Mouse (Mus musculus): ENCODE results near the gene Ankfy1. TPM values are rescaled to one million over a fixed set of nuclear protein-coding genes. Genes with fewer than 3 reads are reported as not detected.

Gene Ankfy1
- 21.9 and 28.2 TPM in 2 replicates for polyA plus RNA-seq (2016; fragmentation: Nextera tagmentation; extraction: Ambion mirVana)

GRCm38 (mm10) chr11:72689551-72690510 lies at the start of gene Ankfy1:
Gene Ankfy1 (plus strand): TSS chr11:72690006.
- Histone ChIP-seq H3K27ac (peak within 1 kb of the TSS; percentile 93), H3K27me3 (ENCODE audit: insufficient read depth, poor library complexity, severe bottlenecking) (no peaks in the 10 kb centered on the region), H3K4me3 (peak within 1 kb of the TSS; percentile 83), H3K4me1 (peaks cover 19% of the 10 kb centered on the region), H3K9me3 (no peaks in the 10 kb centered on the region), H3K36me3 (no peaks in the 10 kb centered on the region)
- WGBS, result under 1% methylated on average over 56 of the region's 56 CpGs
- peak; percentile 98 for DNase-seq (ENCODE audit: low spot score)

DNA sequence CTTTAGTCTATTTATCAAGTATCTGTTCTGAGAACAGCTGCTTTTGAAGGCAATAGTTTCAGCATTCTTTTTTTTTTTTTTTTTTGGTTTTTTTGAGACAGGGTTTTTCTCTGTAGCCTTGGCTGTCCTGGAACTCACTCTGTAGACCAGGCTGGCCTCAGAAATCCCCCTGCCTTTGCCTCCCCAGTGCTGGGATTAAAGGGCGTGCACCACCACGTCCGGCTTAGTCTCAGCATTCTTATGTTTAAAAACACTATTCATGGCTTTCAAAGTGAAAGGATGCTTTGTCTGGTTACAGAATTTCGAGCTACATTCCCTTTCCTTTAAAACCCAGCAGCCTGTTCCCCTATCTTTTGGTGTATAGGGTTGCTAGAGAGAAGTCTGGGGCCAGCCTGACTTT lies 47.1 kb upstream of the Ankfy1 start:
- Histone ChIP-seq H3K9me3 (no peaks in the 10 kb centered on the region), H3K27ac (no peak overlapping the region), H3K4me3 (no peak overlapping the region), H3K27me3 (ENCODE audit: insufficient read depth, poor library complexity, severe bottlenecking) (no peaks in the 10 kb centered on the region), H3K36me3 (peaks cover 4% of the 10 kb centered on the region), H3K4me1 (no peaks in the 10 kb centered on the region)
- 60% methylated on average over 4 of the region's 4 CpGs for WGBS
- no peak for DNase-seq (ENCODE audit: low spot score)

- no peak overlapping the region for H3K27ac ChIP-seq
- peaks cover 4% of the 10 kb centered on the region for H3K36me3 ChIP-seq
- no peaks in the 10 kb centered on the region for H3K4me1 ChIP-seq
- no peak overlapping the region for H3K4me3 ChIP-seq
- no peaks in the 10 kb centered on the region for H3K27me3 ChIP-seq (ENCODE audit: insufficient read depth, poor library complexity, severe bottlenecking)
- no peaks in the 10 kb centered on the region for H3K9me3 ChIP-seq
- WGBS, result 85% methylated on average over 5 of the region's 5 CpGs
- DNase-seq (ENCODE audit: low spot score), result no peak
Observed at GRCm38 (mm10) chr11:72645386-72645785, 44.4 kb upstream of the Ankfy1 start.

GRCm38 (mm10) chr11:72650347-72650746 lies 39.5 kb upstream of the Ankfy1 start:
- Histone ChIP-seq H3K9me3 (no peaks in the 10 kb centered on the region), H3K4me3 (no peak overlapping the region), H3K36me3 (no peaks in the 10 kb centered on the region), H3K4me1 (no peaks in the 10 kb centered on the region), H3K27me3 (ENCODE audit: insufficient read depth, poor library complexity, severe bottlenecking) (no peaks in the 10 kb centered on the region), H3K27ac (no peak overlapping the region)
- WGBS, result 78% methylated on average over 2 of the region's 2 CpGs
- no peak for DNase-seq (ENCODE audit: low spot score)

DNA sequence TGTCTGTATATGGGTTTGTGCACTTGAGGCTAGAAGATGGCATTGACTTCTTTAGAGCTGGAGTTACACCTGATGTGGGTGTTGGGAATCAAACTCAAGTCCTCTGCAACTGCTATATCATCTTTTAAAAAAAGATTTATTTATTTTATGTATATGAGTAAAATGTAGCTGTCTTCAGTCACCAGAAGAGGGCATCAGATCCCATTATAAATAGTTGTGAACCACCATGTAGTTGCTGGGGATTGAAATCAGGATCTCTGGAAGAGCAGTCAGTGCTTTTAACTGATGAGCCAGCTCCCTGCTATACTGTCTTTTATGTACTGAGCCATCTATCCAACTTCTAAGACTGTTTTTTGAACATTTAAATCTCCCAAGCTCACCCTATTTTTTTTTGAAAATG lies 29.9 kb upstream of the Ankfy1 start:
- no peak for DNase-seq (ENCODE audit: low spot score)
- no peak overlapping the region for H3K4me3 ChIP-seq
- no peak overlapping the region for H3K27ac ChIP-seq
- peaks cover 6% of the 10 kb centered on the region; the same call in 1 of the 2 replicates for H3K36me3 ChIP-seq
- H3K4me1 ChIP-seq, result no peaks in the 10 kb centered on the region
- no peaks in the 10 kb centered on the region for H3K27me3 ChIP-seq (ENCODE audit: insufficient read depth, poor library complexity, severe bottlenecking)
- H3K9me3 ChIP-seq, result peaks cover 3% of the 10 kb centered on the region; the same call in 1 of the 2 replicates

GRCm38 (mm10) chr11:72660359-72660758 lies 29.4 kb upstream of the Ankfy1 start:
- 96% methylated on average over 1 of the region's 1 CpGs for WGBS
- Histone ChIP-seq H3K27ac (no peak overlapping the region), H3K27me3 (ENCODE audit: insufficient read depth, poor library complexity, severe bottlenecking) (no peaks in the 10 kb centered on the region), H3K9me3 (peaks cover 3% of the 10 kb centered on the region; the same call in 1 of the 2 replicates), H3K36me3 (peaks cover 6% of the 10 kb centered on the region; the same call in 1 of the 2 replicates), H3K4me1 (no peaks in the 10 kb centered on the region), H3K4me3 (no peak overlapping the region)
- DNase-seq (ENCODE audit: low spot score), result no peak

- Histone ChIP-seq H3K27ac (no peak overlapping the region), H3K9me3 (no peaks in the 10 kb centered on the region), H3K4me3 (no peak overlapping the region), H3K27me3 (ENCODE audit: insufficient read depth, poor library complexity, severe bottlenecking) (no peaks in the 10 kb centered on the region), H3K4me1 (no peaks in the 10 kb centered on the region), H3K36me3 (peaks cover 15% of the 10 kb centered on the region)
- 88% methylated on average over 4 of the region's 4 CpGs for WGBS
- no peak for DNase-seq (ENCODE audit: low spot score)
Observed at GRCm38 (mm10) chr11:72664641-72665040, 25.2 kb upstream of the Ankfy1 start.

GRCm38 (mm10) chr11:72670634-72671033 lies 19.2 kb upstream of the Ankfy1 start:
- Histone ChIP-seq H3K27ac (no peak overlapping the region), H3K27me3 (ENCODE audit: insufficient read depth, poor library complexity, severe bottlenecking) (no peaks in the 10 kb centered on the region), H3K36me3 (peaks cover 9% of the 10 kb centered on the region), H3K9me3 (no peaks in the 10 kb centered on the region), H3K4me3 (no peak overlapping the region), H3K4me1 (no peaks in the 10 kb centered on the region)
- DNase-seq (ENCODE audit: low spot score), result no peak

DNA sequence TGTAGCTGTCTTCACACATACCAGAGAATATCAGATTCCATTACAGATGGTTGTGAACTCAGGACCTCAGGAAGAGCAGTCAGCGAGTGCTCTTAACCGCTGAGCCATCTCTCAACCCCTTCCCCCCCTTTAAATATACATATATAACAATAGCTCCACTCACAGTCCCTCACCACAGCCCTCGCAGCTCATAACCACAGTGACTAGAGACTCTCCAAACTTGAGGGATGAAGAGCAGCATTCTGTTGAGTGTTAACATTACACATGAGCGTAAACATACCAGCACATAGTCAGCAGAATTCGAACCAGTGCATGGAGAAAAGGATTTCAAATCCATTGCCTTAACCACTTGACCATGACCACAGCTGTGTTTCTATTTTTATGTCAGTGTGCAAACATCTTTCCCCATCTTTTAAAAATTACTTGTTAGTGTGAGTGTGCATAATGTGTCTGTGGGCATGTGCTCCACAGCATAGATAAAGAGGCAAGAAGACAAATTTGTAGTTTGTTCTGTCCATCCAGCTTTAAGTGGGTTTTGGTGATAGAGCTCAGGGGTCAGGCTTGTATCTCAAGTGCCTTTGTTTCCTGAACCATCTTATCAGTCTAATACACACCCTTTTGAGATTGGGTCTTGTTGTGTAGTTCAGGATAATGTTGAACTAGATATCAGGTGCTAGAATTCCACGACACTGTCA lies 18.4 kb upstream of the Ankfy1 start:
- H3K27ac ChIP-seq, result no peak overlapping the region
- H3K27me3 ChIP-seq (ENCODE audit: insufficient read depth, poor library complexity, severe bottlenecking), result no peaks in the 10 kb centered on the region
- WGBS, result 68% methylated on average over 6 of the region's 6 CpGs
- no peak overlapping the region for H3K4me3 ChIP-seq
- no peaks in the 10 kb centered on the region for H3K9me3 ChIP-seq
- no peak for DNase-seq (ENCODE audit: low spot score)
- no peaks in the 10 kb centered on the region for H3K4me1 ChIP-seq
- peaks cover 8% of the 10 kb centered on the region for H3K36me3 ChIP-seq

DNA sequence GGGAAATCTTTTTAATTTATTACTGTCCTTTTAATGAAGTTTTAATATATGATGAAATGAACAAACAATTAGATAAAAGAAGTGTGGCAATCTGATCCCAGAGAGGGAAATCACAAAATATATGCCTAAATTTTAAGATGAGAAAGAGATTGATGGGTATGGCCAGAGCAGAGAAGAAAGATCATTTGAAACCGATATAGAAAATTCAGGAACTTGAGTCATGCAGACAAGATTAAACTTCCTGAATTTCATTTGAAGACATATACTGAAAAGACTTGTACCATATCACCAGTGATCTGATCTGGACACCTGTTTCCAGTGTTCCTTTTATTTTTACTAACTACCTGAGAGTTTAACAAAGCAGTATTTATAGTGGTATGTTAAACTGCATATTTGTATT lies 17.4 kb upstream of the Ankfy1 start:
- no peaks in the 10 kb centered on the region for H3K4me1 ChIP-seq
- WGBS, result 83% methylated on average over 1 of the region's 1 CpGs
- H3K4me3 ChIP-seq, result no peak overlapping the region
- no peaks in the 10 kb centered on the region for H3K9me3 ChIP-seq
- no peak for DNase-seq (ENCODE audit: low spot score)
- peaks cover 7% of the 10 kb centered on the region for H3K36me3 ChIP-seq
- H3K27ac ChIP-seq, result no peak overlapping the region
- no peaks in the 10 kb centered on the region for H3K27me3 ChIP-seq (ENCODE audit: insufficient read depth, poor library complexity, severe bottlenecking)

GRCm38 (mm10) chr11:72675280-72675679 lies 14.5 kb upstream of the Ankfy1 start:
- WGBS, result 67% methylated on average over 2 of the region's 2 CpGs
- no peak for DNase-seq (ENCODE audit: low spot score)
- no peaks in the 10 kb centered on the region for H3K4me1 ChIP-seq

GRCm38 (mm10) chr11:72680726-72681125 lies 9.1 kb upstream of the Ankfy1 start:
- Histone ChIP-seq H3K9me3 (no peaks in the 10 kb centered on the region), H3K27ac (no peak overlapping the region), H3K4me1 (no peaks in the 10 kb centered on the region), H3K4me3 (no peak overlapping the region), H3K27me3 (ENCODE audit: insufficient read depth, poor library complexity, severe bottlenecking) (no peaks in the 10 kb centered on the region), H3K36me3 (peaks cover 7% of the 10 kb centered on the region; the same call in 1 of the 2 replicates)
- no peak for DNase-seq (ENCODE audit: low spot score)

More at GRCm38 (mm10) chr11:72675280-72675679, 14.5 kb upstream of the Ankfy1 start:
- Histone ChIP-seq H3K9me3 (no peaks in the 10 kb centered on the region), H3K4me3 (no peak overlapping the region), H3K27me3 (ENCODE audit: insufficient read depth, poor library complexity, severe bottlenecking) (no peaks in the 10 kb centered on the region), H3K36me3 (no peaks in the 10 kb centered on the region), H3K27ac (no peak overlapping the region)

DNA sequence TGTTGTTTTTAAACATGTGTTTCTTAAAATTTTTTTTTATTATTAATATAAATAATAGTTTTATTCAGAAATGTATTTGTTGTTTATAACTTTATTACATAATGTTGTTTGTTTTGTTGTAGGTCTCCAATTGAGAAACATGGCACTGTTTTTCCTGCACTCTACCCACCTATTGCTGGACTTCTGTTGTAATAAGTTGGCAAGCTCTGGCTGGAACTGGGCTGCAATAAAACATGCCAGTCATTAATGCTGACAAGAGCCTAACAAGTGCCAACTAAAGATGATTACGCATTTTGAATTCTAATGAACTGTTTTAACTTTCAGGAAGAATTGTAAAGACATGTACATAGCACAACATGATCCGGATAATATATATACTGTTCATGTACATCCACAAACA lies 6.4 kb upstream of the Ankfy1 start:
- Histone ChIP-seq H3K27ac (no peak overlapping the region), H3K9me3 (no peaks in the 10 kb centered on the region), H3K36me3 (peaks cover 7% of the 10 kb centered on the region; the same call in 1 of the 2 replicates), H3K4me1 (0 out of 2 replicates have a peak, but pooled peaks cover 3% of the 10 kb centered on the region), H3K27me3 (ENCODE audit: insufficient read depth, poor library complexity, severe bottlenecking) (no peaks in the 10 kb centered on the region), H3K4me3 (no peak overlapping the region)
- no peak for DNase-seq (ENCODE audit: low spot score)
- WGBS, result 95% methylated on average over 2 of the region's 2 CpGs

Data from heart, embryonic 10.5 days (tissue).